Mouse (Mus musculus) liver, embryonic 12.5 days (tissue): ENCODE measurements around the gene Parg. TPM values are rescaled to one million over a fixed set of nuclear protein-coding genes. Genes with fewer than 3 reads are reported as not detected.

ENCODE experiments used
- ATAC-seq: fragments of 200-750 bp; cut with Nextera tagmentation; 2 replicates; pipeline ENCODE4 v1.8.0; 2017; ENCODE audit warnings: moderate number of reproducible peaks, mild to moderate bottlenecking, moderate library complexity
- H3K27ac ChIP-seq: fragments of 300-500 bp; sonication (generic); 2 replicates; pipeline ENCODE4 v1.5.1; 2016; ENCODE audit warnings: mild to moderate bottlenecking
- H3K27me3 ChIP-seq: fragments of 300-500 bp; sonication (generic); replicated peaks from 2 replicates; pipeline ENCODE4 v1.6.1; 2016; ENCODE audit warnings: mild to moderate bottlenecking, moderate library complexity
- H3K36me3 ChIP-seq: fragments of 300-500 bp; sonication (generic); 2 replicates; pipeline ENCODE4 v1.6.1; 2016; ENCODE audit warnings: mild to moderate bottlenecking, moderate library complexity
- H3K4me1 ChIP-seq: fragments of 300-500 bp; sonication (generic); 2 replicates; pipeline ENCODE4 v1.6.1; 2016
- H3K4me2 ChIP-seq: fragments of 300-500 bp; sonication (generic); 2 replicates; pipeline ENCODE4 v1.6.1; 2016; ENCODE audit warnings: mild to moderate bottlenecking, moderate library complexity
- H3K4me3 ChIP-seq: fragments of 300-500 bp; sonication (generic); 2 replicates; pipeline ENCODE4 v1.5.1; 2016; ENCODE audit warnings: mild to moderate bottlenecking, moderate library complexity
- H3K9ac ChIP-seq: fragments of 300-500 bp; sonication (generic); 2 replicates; pipeline ENCODE4 v1.6.1; 2016; ENCODE audit warnings: mild to moderate bottlenecking, moderate library complexity
- H3K9me3 ChIP-seq: fragments of 300-500 bp; sonication (generic); replicated peaks from 2 replicates; pipeline ENCODE4 v1.6.1; 2016; ENCODE audit warnings: mild to moderate bottlenecking, moderate library complexity
- WGBS: fragments of 180-500 bp; shearing (Covaris S2); methylation state at CpG from one replicate; pipeline ENCODE4 v1.1.7; 2016; ENCODE audit not compliant: insufficient replicate concordance; 5-methylcytosine and 5-hydroxymethylcytosine counted together
- polyA plus RNA-seq: library from polyadenylated mRNA; unstranded; fragments of >200 nt; fragmentation: Nextera tagmentation; extraction: Ambion mirVana; gene quantifications from 2 replicates; pipeline ENCODE4 v1.2.1, GENCODE M21; 2016

The Parg gene
- polyA plus RNA-seq, 1 experiment from 2014 or later = 26.1 TPM

DNA sequence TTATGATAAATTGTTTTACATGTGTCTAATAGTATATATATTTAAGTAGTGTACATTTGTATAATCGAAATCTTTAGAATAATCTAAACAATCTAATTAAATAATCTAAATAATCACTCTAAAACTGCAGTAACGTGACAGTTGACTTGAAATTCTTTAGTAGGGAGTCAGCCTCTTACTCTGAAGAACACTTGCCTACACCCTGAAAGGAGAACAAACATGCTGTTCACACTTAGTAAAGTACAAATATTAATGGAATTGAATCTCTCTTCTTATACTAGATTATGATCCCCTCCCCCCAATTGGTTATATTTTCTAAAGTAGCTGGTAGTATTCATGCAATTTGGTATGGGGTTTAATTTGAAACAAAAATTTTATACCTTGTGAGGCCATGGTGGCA lies 60.0 kb downstream of the Parg start:
- H3K9me3 ChIP-seq = no peaks in the 10 kb centered on the region
- no peak overlapping the region for H3K27ac ChIP-seq
- no peak overlapping the region for H3K9ac ChIP-seq
- no peak for ATAC-seq
- no peak overlapping the region for H3K4me2 ChIP-seq
- peaks cover 44% of the 10 kb centered on the region for H3K36me3 ChIP-seq
- no peaks in the 10 kb centered on the region for H3K27me3 ChIP-seq
- H3K4me3 ChIP-seq = no peak overlapping the region
- WGBS = 72% methylated on average over 2 of the region's 2 CpGs
- H3K4me1 ChIP-seq = no peaks in the 10 kb centered on the region

DNA sequence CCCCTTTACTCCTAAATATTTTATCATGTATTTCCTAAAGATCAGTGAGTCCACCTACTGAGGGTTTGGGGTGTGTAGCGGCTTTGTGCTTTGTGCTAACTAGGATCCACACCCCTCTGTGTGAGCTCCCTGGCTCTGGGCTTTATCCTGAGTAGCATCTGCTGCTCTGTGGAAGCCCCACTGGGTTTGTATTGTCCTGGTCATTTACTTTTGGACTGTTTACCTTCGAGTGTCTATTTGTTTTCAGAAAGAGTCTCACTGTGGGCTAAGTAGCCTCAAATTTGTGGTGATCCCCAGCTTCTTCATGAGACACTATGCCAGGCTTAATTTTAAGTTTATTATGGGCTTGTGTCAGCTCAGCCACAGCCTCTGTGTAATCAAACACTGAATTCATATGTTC lies 67.2 kb downstream of the Parg start:
- Histone ChIP-seq H3K27me3 (no peaks in the 10 kb centered on the region), H3K4me3 (no peak overlapping the region), H3K9ac (no peak overlapping the region), H3K27ac (no peak overlapping the region), H3K4me2 (no peak overlapping the region), H3K9me3 (no peaks in the 10 kb centered on the region), H3K4me1 (no peaks in the 10 kb centered on the region), H3K36me3 (peaks cover 34% of the 10 kb centered on the region)
- 57% methylated on average over 2 of the region's 2 CpGs for WGBS
- no peak for ATAC-seq

DNA sequence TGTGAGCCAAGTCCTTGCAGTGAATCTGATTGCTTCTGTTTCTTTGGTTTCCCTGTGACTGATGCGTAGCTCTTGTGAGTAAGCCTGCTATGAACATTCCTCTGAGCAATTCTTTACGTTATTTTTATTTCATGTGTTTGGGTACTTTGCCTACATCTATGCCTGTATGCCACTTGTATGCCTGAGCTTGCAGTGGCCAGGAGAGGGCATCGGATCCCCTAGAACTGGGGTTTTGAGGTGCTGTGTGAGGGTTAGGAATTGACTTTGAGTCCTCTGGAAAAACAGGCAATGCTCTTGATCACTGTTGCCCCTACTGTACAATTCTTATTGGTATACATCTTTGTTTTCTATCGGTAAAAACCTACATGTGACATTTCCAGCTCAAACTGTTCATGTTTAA lies 67.8 kb downstream of the Parg start:
- ATAC-seq = no peak
- Histone ChIP-seq H3K27ac (no peak overlapping the region), H3K4me3 (no peak overlapping the region), H3K36me3 (peaks cover 33% of the 10 kb centered on the region), H3K27me3 (no peaks in the 10 kb centered on the region), H3K9me3 (no peaks in the 10 kb centered on the region), H3K9ac (no peak overlapping the region), H3K4me1 (no peaks in the 10 kb centered on the region), H3K4me2 (no peak overlapping the region)
- WGBS = 81% methylated on average over 4 of the region's 4 CpGs

DNA sequence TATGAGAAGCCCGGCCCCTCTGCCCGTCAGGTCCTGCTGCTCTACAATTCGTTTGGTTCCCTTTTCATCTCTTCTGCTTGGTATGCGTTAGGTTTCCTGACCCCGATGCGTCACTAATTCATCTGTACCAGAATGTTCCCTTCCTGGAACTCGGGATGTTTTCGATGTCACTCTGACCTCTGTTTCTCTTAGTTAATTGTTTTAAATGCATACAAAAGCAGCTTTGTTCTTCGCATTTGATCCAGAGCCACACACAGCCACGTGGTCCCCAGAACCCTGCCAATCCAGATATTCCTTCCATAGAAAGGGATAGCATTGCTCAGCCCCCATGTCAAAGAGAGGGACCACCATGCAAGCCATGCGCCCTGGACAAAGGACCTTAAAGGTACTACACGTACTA lies 99.9 kb downstream of the Parg start:
- 78% methylated on average over 12 of the region's 12 CpGs for WGBS
- Histone ChIP-seq H3K4me1 (no peaks in the 10 kb centered on the region), H3K9ac (no peak overlapping the region), H3K4me3 (no peak overlapping the region), H3K27me3 (no peaks in the 10 kb centered on the region), H3K36me3 (peaks cover 18% of the 10 kb centered on the region), H3K27ac (no peak overlapping the region), H3K9me3 (no peaks in the 10 kb centered on the region), H3K4me2 (no peak overlapping the region)
- no peak for ATAC-seq

DNA sequence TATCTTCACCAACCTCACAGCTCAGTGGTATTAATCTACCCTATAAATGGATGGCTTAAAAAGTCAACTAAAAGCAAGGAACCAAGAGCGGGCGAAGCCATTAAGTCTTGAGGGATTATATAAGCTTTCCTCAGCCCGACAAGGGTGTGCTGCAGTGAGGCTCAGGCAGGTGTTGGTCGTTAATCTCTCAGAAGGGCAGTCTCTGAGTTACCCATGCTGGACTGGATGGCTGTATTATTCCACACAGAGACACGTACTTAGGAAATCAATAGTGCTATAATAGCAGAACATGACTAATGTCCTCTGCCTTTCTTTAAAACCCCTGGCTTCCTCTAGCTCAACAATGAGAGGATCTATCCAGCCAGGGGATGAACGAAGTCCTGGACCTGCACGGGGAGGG lies 100.7 kb downstream of the Parg start:
- Histone ChIP-seq H3K27me3 (no peaks in the 10 kb centered on the region), H3K4me3 (no peak overlapping the region), H3K9ac (no peak overlapping the region), H3K4me2 (no peak overlapping the region), H3K27ac (no peak overlapping the region), H3K4me1 (no peaks in the 10 kb centered on the region), H3K9me3 (no peaks in the 10 kb centered on the region), H3K36me3 (peaks cover 18% of the 10 kb centered on the region)
- no peak for ATAC-seq
- 83% methylated on average over 7 of the region's 7 CpGs for WGBS

DNA sequence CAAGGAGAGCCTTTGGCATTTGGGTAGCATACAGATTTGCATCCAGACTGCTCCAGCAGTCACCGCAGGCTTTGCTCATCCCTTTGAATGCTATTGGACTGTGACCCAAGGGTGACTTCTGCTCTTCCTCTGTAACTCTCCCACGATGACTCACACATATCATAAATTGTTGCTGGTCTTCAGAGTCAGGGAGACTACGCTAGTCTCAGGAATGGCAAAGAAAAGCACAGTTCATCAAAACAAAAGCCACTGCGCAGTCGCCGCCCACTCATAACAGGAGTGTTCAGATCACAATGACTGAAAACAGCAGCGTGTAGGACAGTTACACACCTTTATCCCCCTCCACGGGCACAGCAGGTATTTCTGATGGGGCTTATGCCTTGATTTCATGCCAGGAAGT lies 103.2 kb downstream of the Parg start:
- Histone ChIP-seq H3K27me3 (no peaks in the 10 kb centered on the region), H3K27ac (no peak overlapping the region), H3K9me3 (no peaks in the 10 kb centered on the region), H3K9ac (no peak overlapping the region), H3K36me3 (peaks cover 1% of the 10 kb centered on the region; the same call in 1 of the 2 replicates), H3K4me1 (no peaks in the 10 kb centered on the region), H3K4me2 (no peak overlapping the region), H3K4me3 (no peak overlapping the region)
- 85% methylated on average over 8 of the region's 8 CpGs for WGBS
- ATAC-seq = no peak

DNA sequence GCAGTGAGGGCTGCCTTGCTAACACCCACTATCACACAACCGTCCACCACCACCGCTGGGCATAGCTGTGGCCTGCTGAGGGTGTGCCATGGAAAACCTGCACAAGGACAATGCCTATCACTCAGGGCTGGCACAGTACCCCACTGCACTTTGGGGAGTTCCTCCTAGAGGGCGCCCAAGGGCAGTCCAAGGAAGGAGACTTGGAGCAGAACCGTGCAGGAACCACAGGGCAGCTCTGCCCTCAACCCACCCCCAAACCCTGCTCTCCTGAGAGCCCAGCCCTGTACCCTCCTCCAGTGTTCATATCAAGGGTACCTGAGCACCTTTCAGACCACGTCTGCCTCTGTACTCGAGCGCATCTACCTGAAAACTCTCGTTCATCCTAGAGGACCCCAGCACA lies 108.1 kb downstream of the Parg start:
- no peak overlapping the region for H3K4me2 ChIP-seq
- H3K36me3 ChIP-seq = no peaks in the 10 kb centered on the region
- no peaks in the 10 kb centered on the region for H3K4me1 ChIP-seq
- H3K27me3 ChIP-seq = no peaks in the 10 kb centered on the region
- WGBS = 41% methylated on average over 8 of the region's 8 CpGs
- H3K9me3 ChIP-seq = no peaks in the 10 kb centered on the region
- no peak overlapping the region for H3K9ac ChIP-seq
- H3K27ac ChIP-seq = no peak overlapping the region
- ATAC-seq = no peak; the same call in 1 of the 2 replicates
- H3K4me3 ChIP-seq = no peak overlapping the region

DNA sequence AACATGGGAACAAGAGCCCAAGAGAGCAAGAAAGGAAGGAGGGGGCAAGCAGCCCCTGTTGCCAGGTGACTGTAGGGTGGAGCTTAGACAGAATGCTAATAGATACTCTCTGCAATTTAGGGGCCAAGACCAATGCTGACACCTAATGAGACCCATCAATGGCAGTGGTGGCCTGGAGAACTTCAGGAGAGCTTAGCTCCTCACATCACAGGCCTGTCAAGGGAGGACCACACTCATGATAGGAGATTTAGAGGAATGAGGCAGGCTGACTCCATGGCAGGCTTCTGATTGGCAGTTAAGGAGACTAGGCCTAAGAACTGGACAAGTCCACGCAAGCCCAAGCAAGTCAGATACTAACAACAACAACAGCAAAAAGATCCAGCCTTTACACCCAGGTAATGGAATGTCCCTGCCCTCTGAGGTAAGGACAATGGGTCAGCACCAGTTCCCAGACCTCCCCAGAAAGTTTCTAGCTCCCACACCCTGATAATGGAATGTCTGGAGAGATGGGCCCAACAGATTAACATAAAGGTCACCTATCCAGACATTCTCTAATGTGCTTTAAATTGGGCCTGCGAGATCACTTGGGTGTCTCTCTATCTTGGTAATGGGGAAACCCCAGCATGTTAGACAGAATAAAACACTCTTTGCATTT lies 109.8 kb downstream of the Parg start:
- Histone ChIP-seq H3K9me3 (no peaks in the 10 kb centered on the region), H3K27me3 (no peaks in the 10 kb centered on the region), H3K27ac (no peak overlapping the region), H3K9ac (no peak overlapping the region), H3K4me3 (no peak overlapping the region), H3K4me2 (no peak overlapping the region), H3K4me1 (no peaks in the 10 kb centered on the region), H3K36me3 (no peaks in the 10 kb centered on the region)
- 82% methylated on average over 2 of the region's 2 CpGs for WGBS
- no peak for ATAC-seq

DNA sequence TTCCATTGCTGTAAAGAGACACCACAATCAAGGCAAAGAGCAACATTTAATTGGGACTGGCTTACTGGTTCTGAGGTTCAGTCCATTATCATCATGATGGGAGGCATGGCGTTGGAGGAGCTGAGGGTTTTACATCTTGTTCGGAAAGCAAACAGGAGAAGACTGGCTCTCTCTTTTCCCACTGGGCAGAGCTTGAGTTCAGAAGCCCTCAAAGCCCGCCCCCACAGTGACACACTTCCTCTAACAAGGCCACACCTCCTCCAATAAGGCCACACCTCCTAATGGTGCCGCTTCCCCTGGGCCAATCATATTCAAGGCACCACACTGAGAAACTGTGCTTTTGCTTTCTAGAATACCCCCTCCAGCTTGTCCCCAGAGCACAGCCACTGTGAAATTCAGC lies 116.1 kb downstream of the Parg start:
- 9% methylated on average over 4 of the region's 4 CpGs for WGBS
- no peak overlapping the region for H3K4me3 ChIP-seq
- no peaks in the 10 kb centered on the region for H3K36me3 ChIP-seq
- no peak for ATAC-seq
- no peak overlapping the region for H3K4me2 ChIP-seq
- H3K9me3 ChIP-seq = no peaks in the 10 kb centered on the region
- peaks cover 11% of the 10 kb centered on the region for H3K4me1 ChIP-seq
- no peak overlapping the region for H3K9ac ChIP-seq
- H3K27me3 ChIP-seq = peaks cover 4% of the 10 kb centered on the region; the same call in 1 of the 2 replicates
- H3K27ac ChIP-seq = no peak overlapping the region

DNA sequence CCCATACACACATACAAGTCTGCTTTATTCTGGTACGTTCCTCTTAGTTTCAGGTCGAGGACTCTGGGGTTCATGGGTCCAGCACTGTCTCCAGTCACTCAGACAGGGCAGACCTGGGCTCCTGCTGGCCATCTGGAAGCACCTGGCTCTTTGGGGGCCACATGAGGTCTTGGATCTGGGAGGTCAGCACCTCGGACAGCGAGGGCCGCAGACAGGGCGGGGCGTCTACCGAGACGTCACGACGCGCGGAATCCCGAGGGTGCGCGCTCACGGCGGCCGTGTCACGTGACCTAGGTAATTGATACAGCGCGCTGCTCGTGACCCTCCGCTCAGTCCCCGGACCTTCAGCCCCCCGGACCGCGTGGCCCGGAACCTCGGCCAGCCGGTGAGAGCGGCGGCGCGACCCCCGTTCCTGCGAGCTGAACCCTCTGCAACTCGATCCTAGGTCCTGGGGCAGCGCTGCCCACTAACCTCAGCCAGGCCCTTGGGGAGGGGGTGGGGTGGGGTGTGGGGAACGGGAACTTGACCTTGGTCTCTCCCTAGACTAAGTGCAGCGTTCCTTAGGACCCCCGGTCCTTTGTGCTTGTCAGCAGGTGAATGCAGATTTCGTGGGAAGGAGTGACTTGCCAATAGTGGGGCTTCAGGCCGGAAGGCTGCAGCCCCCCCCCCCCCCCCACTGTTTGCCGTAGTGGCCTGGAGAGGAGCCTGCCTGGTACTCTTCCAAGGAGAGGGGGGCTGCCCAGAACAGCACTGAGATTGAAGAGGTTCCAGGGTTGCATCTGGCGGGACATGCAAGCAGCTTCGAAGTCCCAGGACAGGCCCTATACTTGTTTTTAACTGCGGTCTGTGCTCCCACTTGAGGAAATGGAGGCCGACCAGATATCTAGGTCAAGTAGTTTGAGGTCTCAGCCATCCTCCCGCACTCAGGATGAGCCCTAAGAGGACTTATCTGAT lies 120.3 kb downstream of the Parg start, which contains the start of gene Ogdhl:
TSS of gene Ogdhl (plus strand) at position 288 of the 954 bp plus-strand sequence.
- H3K27ac ChIP-seq = no peak within 1 kb of the TSS
- H3K27me3 ChIP-seq = peaks cover 11% of the 10 kb centered on the region
- H3K4me1 ChIP-seq = peaks cover 11% of the 10 kb centered on the region
- H3K9ac ChIP-seq = peak within 1 kb of the TSS; percentile 50
- peak within 1 kb of the TSS; percentile 83 for H3K4me2 ChIP-seq
- peak; percentile 72 for ATAC-seq
- 3% methylated on average over 48 of the region's 50 CpGs for WGBS
- no peaks in the 10 kb centered on the region for H3K36me3 ChIP-seq
- peak within 1 kb of the TSS; percentile 63 for H3K4me3 ChIP-seq
- no peaks in the 10 kb centered on the region for H3K9me3 ChIP-seq

DNA sequence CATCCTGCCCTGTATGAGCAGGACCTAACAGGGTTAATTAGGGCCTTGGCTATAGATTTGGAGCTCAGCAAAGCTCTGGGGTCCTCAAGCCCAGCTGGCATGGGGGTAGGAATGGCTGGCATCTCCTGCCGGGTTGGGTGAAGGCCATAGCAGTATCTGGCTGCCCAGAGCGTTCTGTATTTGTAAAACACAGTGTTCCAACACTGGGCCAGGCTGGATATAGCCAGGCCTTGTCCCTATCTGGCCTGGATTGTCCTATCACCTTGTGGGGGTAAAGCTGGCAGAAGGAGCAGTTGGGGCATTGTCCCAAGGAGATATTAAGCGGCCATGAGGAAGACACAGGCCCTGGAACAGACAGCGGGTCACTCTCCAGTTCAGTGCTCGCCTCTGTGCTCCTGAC lies 121.5 kb downstream of the Parg start:
- WGBS = 74% methylated on average over 5 of the region's 5 CpGs
- no peaks in the 10 kb centered on the region for H3K9me3 ChIP-seq
- no peak overlapping the region for H3K4me3 ChIP-seq
- no peaks in the 10 kb centered on the region for H3K36me3 ChIP-seq
- H3K9ac ChIP-seq = no peak overlapping the region
- peaks cover 11% of the 10 kb centered on the region for H3K4me1 ChIP-seq
- no peak overlapping the region for H3K27ac ChIP-seq
- H3K4me2 ChIP-seq = no peak overlapping the region
- peaks cover 11% of the 10 kb centered on the region for H3K27me3 ChIP-seq
- ATAC-seq = no peak

DNA sequence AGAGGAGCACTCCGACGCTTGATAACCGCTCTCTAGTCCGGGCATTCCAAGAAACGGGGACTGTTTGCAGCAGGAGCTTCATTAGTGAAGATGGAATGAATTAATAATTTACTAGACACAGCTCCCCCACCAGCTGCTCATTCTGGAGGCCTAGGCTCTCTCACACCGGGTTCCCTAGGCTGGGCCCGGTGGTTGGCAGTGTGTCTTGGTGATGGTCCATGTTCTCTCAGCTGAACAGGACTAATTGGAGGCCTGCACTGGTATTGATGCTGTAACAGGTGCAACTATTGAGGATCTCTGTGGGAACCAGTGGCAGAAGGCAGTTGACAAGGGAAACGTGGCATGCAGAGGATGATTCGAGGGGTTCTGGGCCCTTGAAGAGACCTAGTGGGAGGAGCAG lies 125.6 kb downstream of the Parg start:
- H3K9ac ChIP-seq = no peak overlapping the region
- no peaks in the 10 kb centered on the region for H3K36me3 ChIP-seq
- ATAC-seq = no peak
- H3K27me3 ChIP-seq = peaks cover 11% of the 10 kb centered on the region
- H3K4me3 ChIP-seq = no peak overlapping the region
- no peak overlapping the region for H3K4me2 ChIP-seq
- H3K27ac ChIP-seq = no peak overlapping the region
- no peaks in the 10 kb centered on the region for H3K9me3 ChIP-seq
- peaks cover 1% of the 10 kb centered on the region for H3K4me1 ChIP-seq
- 74% methylated on average over 9 of the region's 9 CpGs for WGBS
